Mouse (Mus musculus) heart, postnatal 0 days (tissue): ENCODE data around the gene Rp9.

Experiments used
- CTCF ChIP-seq: IDR thresholded peaks from 2 replicates; pipeline ENCODE4 v1.5.1; 2016; ENCODE audit warnings: antibody characterized with exemption, control low read depth, low read depth
- EP300 ChIP-seq: IDR thresholded peaks from 2 replicates; pipeline ENCODE4 v1.6.1; 2016; ENCODE audit warnings: antibody characterized with exemption, low read depth

DNA sequence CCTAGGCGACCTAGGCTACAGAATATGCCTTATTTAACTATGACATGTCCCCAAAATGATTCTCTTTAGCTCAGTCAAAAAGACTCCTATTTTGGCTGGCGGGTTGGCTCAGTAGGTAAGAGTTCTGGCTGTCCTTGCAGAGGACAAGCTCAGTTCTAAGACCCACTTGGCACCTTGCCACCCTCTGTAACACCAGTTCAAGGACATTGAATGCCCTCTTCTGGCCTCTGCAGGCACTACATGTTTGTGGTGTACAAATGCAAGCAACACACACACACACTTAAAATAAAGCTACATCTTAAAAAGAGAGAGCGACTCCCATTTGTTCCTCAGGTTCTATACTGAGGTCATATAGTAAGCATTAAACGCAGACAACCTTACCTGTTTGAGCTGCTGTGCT is 96.8 kb downstream of the Rp9 start:
- TF ChIP-seq CTCF (0 out of 2 replicates have a peak, but pooled peaks have one; percentile 14), EP300 (no peak)
